Mouse (Mus musculus) bone marrow, adult 2 months (tissue): ENCODE data around the gene Bahcc1.

Source experiments
- CTCF ChIP-seq: fragments of 200-500 bp; IDR thresholded peaks from 2 replicates; pipeline ENCODE4 v1.5.1; 2011; ENCODE audit warnings: low read length, control low read depth; ENCODE audit not compliant: control insufficient read depth, insufficient read depth
- POLR2A ChIP-seq: fragments of 200-500 bp; IDR thresholded peaks from 2 replicates; pipeline ENCODE4 v1.6.1; 2011; ENCODE audit warnings: low read depth, mild to moderate bottlenecking, control low read depth, low read length, borderline replicate concordance; ENCODE audit not compliant: control insufficient read depth

GRCm38 (mm10) chr11:120231379-120231778, 1.4 kb upstream of the Bahcc1 start:
- TF ChIP-seq CTCF (no peak), POLR2A (no peak)
